Mouse (Mus musculus): ENCODE measurements around the gene Vcam1. TPM values are rescaled to one million over a fixed set of nuclear protein-coding genes. Genes with fewer than 3 reads are reported as not detected.

The Vcam1 gene
- total RNA-seq, 4 experiments from 2014 or later: 13.1 to 31.7 (median 24.2) TPM

DNA sequence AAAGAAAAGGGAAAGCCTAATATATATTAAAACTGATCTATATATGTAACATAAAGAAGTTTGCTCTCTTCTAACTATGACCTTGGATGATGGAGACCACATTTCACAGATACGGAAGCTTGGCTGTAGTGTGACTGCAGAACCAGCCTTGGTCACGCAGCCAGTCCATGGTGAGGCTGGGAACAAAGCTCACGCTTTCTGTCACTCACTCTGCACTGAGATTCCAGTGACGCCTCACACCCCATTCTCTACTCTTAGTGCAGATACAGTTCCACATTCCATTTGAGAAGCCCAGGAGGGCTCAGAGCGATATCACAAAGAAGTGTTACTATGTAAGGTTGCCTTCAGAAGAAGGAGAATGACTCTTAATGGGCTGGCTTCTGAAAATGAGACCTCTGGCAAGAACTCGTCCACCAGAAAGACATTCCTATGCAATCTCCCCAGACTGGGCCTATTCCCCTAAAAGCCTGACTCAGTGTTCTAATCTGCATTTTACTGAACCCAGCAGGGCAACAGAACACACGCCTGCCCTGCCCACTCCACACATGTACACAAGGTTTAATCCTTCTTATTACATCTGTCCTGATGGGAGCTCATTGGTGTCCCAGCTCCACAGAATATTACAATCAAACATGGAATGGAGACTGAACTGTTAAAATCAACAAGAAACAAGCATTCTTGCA lies 2.8 kb downstream of the Vcam1 start:
- no peak for DNase-seq

DNA sequence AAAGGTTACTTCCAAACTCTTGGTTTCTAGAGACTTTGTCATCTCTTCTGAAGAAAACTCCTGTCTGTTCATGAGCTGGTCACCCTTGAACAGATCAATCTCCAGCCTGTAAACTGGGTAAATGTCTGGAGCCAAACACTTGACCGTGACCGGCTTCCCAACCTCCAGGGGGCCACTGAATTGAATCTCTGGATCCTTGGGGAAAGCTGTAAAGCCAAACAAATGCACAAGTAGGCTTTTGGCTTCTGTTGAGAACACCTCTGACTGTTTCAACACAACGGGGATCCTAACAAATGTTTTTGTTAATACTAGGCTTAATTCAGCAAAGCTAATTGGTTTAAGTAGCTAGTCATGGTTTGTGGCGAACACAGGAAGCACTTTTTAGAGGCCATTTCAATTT lies 3.4 kb downstream of the Vcam1 start:
- DNase-seq: no peak

DNA sequence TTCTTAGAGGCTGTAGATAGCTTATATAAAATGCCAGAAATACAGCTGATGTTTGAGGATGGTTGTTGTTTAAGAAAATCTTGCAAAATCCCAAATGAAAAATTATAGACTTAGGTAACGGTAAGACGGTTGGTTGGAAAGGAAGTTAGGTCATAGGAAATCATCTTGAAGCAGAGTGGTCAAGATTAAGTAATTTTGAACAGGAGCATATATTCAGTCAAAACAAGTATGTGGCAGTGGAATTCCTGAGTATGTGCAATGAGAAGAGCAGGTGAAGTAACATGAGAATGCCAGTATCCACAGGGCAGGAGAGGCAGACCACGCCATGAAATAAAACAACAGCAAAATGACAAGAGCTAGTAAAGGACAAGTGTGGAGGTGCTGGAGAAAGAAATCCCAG lies 5.7 kb downstream of the Vcam1 start:
- DNase-seq: no peak

DNA sequence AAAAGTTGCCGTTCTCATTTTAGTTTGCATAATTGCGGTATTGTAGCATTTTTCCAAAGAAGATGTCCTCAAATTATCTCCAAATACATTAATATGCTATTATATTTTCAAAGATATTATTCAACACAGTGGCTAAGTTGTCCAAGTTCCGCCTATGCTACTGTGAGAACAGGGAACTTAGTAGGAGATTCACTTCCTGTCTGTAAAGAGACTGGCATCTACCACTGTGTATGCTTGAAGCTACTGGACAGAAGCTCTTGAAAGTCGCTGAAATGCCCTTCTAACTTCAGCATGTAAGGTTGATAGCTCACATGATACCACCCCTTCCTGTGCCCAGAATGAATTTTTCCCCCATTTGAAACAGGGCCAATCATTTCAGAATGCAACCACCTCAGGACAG lies 6.8 kb downstream of the Vcam1 start:
- DNase-seq: no peak

DNA sequence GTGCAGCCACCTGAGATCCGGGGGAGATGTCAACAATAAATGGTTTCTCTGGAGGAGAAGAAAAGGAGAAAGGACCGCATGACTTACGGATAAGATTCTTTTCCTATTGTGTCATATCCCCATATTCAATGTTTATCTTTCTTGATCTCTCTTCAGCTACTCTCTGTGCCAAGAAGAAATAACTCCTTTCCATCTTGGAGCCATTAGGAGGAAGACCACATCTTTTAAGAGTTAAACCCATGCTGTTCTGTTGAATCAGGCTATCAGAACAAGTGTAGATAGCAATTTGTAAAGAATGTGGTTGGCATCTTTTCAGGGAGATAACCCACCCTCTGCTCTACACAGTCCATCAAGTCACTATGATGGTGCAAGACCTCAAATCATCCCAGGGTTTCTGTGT lies 8.5 kb downstream of the Vcam1 start:
- DNase-seq: no peak

DNA sequence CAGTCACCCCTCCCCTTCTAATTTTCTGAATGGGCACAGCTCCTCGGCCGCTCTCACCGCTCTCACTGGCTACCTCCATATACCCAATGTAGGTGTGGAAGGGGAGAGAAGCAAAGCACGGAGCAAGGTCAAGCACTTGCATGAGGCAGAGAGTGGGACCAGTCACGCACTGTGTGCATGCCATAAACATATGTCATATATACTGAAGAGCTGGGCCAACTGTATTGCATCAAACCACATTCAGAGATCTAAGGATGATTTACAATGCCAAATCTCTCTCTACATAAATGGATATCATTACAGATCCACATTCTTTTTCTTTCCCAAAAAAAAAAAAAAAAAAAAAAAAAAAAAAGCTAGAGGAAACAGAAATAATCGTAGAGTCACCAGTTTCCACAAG lies 9.1 kb downstream of the Vcam1 start:
- no peak for DNase-seq

DNA sequence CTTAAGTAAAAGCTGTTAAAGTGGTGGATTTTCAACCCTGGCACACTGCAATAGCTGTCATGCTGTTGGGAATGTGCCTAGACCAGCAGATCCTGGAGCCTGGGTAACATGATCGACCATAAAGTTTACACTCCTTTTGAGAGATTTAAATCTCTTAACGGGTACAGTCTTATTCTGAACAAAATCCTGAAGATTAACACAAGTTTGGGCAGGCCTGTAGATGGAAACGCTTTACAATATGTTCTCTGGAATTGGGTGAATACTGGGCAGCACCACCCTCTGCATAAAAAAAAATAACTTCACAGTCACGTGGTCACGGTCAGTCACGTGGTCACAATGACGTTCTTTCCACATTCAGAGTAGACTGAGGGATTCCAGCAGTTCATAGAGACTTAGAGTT lies 10.3 kb downstream of the Vcam1 start:
- no peak for DNase-seq

DNA sequence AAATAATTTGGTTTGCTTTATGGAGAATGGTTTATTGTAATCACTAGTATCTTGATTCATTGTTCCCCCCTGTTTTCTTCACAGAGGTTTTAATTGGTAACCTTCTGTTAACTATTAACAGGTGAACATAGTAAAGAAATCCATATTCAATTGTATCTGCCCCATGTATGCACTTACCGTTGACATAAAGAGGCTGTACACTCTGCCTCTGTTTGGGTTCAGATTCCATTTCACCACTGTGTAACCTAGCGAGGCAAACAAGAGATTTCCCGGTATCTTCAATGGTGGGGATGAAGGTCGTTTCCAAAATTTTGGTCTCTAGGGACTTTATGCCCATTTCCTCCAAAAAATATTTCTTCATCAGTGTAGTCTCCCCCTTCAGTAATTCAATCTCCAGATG lies 12.4 kb downstream of the Vcam1 start:
- DNase-seq: no peak

DNA sequence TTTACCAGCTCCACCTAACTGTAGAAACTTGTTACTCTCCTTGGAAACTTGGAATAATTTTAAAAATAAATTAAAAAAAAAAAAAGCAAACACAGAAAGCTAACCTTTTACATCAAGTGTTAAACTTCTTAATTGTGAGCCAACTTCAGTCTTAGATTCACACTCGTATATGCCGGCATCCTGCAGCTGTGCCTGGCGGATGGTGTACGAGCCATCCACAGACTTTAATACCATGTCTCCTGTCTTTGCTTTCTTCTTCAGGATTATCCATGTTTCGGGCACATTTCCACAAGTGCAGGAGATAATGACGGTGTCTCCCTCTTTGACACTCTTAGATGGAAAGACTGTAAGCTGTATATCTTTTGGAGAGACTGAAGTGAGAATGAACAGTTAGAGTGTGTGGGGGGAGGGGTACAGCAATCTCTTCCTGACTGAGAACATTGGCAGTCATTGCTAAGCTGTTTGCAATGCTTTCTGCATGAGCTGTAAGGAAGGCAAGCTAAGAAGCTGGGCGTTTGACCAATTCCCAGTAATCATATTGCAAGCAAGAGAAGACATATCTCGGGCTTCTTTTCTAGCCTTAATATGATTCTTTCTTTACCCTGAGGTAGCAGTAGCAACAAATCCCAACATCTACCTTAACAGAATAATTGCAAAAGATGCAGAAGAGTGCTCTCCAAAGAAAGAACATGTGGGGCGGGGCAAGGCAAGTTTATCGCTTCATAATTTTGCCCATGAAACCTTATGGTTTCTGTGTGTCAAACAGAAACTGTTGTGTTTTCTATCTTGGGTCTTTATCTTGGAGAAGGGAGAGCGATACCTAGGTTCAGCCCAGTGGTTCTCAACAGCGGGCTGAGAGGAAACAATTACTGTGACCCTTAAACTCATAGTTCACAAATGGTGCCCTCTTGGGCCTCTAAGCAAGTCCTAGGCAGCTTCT lies 15.0 kb downstream of the Vcam1 start:
- no peak for DNase-seq

DNA sequence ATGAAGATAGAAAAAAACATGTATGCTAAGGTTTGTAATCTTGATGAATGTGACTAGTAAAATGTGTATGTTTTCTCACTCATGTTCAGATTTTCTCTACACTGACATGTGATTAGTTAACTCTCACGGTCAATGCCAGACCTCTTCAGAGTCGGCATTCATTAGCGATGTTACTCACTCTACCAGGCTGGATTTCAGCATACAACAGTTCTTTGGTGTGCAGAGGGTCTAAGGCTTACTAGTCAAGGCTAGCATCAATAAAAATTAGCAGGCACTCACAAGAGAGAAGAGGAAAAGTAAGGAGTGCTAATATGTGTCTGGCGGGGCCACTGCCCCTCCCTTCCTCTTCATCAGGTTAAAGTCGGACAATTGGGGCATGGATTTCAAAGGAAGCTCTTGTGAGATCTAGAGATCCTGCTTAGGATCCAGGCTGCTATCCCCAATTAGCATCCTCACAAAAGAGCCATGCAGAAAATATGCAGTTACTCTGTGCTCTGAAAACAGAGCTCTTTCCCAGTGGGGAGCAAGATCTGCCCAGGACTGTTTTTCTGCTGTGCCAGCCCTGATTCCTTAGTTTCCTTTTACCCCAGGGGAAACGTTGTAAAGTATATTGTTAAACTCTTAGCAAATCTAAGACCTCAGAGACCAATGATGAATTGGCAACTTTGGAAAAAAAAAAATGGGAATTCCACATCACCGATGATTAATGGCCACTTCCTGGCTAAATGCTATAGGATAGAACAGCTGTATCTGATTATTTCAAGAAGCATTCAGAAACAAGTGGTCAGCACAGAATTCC lies 15.8 kb downstream of the Vcam1 start:
- DNase-seq: no peak

DNA sequence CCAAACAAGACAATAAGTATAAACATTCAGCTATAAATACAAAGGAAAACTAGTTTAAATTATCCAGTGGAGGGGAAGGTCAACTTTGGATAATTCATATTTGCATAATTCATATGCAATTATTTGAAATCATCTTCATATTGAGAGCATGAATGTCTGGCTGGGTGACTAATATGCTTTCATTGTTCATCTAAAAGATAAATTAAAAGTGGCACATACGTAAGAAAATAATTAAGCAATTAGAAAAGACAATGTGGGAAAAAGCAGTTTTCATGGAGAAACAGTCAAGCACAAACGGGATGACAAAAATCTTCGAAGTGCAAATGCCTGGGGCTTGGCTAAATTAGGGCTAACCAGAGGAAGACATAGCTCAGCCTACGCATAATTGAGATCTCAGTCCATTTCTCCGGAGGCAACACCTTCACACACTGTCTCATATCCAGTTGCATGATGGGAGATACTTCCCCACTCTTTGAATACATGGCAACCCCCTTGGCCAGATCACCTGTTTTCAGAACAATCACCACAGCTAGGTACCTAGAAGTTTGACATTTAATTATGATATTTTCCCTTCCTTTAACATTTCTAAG lies 16.6 kb downstream of the Vcam1 start:
- no peak for DNase-seq

DNA sequence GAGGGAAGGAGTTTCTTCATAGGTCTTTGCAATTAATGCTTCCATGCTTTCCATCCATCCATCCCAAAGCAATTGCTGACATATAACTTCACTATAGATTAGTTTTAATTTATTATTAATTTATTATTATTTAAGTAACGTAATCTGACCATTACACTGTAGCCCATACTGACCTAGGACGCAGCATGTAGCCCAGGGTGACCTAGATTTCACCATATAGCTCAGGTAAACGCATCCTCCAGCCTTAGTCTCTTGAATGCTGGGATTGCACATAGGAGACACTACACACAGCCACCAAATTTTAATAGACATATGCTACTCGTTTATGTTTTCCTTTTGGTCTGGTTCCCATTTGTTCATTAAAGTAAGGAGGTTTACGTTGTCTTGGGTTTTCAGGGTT lies 23.8 kb downstream of the Vcam1 start:
- no peak for DNase-seq

DNA sequence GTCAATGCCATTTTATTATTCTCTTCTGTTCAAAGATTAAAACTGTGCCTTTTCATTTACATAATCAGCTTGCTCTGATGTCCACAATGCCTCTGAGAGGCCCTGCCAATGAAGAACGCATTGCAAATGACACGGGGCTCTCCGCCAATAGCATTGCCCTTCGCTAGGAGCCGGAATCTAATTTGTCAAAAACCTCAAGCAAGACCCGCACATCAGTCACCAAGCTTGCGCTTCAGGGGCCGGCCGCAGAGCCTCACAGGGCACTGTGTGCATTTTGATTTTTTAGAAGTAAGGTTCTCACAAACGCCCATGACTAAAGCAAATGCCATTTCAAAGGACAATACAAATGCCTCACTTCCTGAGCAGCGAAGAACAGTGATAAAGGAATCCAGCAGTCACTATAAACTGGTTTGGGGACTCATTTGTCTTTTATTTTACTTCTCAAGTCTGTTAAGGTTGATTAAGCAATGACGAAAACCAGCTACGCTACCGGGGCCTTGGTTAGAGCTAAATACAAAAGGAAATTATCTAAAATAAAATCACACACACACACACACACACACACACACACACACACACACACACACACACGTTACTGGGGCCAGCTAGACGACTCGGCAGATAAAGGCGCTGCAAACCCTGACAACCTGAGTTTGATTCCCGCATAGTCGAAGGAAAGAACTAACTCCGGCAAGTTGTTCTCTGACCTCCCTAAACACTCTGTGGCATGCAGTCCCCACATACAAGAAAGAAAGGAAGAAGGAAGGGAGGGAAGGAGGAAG lies 24.4 kb downstream of the Vcam1 start:
- peak; percentile 56 for DNase-seq

DNA sequence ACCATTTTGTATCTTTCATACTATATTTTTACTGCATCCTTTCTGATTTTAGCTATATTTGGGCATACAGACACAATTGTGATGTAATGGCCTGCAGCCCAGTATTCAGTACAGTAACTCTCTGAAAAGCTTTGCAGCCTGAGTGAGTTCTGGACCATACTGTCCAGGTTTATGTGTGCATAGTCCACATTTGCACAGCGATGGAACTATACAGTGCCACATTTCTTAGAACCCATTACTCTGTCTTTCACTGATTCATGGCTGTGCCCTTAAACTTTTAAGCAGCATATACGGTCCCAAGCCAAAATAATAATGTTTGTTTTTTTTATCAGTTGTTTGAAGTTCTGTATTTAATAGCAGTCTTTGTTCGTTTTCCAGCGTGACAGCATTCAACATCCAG lies 25.2 kb downstream of the Vcam1 start:
- no peak for DNase-seq

DNA sequence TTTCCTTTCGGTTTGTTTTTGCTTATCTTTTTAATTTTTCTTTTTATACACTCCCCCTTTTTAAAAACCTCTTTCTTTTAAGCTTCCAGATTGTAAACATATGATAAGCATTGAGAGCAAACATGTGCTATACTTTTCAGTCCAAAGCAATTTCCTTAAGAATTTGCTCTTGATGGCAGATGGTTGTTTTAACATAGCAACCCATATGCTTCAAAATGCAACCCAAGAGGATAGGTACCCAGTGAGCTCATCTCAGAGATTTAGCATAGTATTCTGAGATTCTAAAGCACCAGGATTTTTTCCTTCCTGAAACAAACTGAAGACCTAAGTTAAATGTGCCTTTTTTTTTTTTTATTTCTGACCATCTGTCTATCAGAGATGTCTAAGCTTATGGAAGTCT lies 28.6 kb downstream of the Vcam1 start:
- no peak for DNase-seq

DNA sequence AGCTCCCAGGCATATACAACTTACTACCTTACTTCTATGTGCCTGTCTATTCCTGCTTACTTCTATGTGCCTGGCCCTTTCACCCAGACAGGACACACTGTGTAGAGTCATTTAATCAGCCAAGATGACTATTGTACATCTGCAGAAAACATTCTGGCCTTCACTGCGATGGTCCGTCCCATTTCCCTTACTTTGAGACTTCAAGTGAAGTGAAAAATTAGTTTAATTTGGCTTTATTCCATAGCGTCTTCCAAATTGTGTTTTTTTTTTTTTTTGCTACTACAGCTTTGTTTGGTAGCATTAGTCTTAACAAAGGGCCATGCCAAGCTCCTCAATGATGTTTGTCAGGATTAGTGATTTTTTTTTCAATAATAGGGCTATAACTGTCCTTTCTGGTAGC lies 33.6 kb downstream of the Vcam1 start:
- DNase-seq: no peak

DNA sequence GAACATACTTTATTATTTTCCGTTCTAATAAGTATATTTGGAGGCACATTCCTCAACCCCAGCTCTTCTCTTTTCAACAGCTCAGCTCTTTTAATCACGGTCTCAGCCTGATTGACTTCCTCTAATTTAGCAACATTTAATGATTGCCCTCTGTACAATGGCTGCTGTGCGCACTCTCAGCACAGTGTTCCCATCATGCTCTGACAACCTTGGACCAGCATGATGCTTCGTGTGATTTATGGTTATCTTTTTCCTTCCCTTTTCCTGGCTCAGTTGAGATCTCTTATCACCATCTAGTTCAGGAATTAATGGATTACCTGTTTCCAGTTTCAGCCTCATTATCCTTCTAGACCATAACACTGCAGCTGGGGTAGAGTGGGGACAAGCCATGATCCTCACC lies 34.2 kb downstream of the Vcam1 start:
- no peak for DNase-seq

DNA sequence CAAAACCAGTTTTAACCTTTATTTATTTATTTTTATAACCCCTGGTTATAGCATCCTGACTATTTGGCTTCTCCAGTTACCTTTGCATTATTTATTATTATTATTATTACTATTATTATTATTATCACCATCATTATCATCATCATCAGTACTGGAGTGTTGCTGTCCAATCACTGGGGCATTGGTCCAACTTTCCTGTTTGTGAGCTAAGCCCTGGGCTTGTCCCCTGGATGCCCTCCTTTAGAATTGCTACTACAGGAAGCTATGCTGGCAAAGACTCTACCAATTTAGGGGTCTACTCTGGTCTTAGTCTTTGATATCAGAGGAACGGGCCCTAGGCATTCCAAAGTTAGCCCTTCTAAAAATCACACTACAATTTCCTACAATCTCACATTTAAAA lies 34.6 kb downstream of the Vcam1 start:
- no peak for DNase-seq

DNA sequence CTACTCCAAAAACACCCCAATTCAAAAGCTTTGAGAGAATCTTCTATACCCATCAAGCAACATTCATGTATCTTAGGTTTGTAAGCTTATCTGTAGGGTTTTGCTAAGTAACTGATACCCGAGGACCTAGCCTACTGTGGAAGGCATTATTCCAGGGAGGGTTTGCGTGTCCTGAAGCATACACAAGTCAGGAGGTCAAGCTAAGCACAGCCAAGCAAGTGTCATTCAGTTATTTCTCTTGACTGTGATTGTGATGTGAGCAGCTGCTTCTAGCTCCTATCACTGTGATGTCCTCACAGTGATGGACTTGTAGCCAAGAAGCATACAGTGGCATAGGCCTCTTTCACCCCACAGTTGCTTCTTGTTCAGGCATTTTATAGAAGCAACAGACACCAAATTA lies 35.2 kb downstream of the Vcam1 start:
- no peak for DNase-seq

DNA sequence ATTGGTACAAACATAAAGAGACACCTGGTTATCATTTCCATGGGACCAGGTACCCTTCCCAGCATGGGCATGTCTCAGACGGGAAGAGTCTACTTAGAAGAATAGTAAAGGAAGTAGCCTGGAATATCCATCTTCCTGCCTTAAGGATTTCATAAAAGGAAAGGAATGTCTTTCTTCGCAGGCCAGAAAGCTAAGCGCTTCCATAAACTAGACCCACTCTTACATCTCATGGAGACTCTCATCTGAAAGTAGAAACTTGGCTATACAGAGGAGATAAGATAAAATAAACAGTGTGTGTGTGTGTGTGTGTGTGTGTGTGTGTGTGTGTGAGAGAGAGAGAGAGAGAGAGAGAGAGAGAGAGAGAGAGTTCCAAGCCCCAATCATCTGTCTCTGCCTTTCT lies 36.9 kb downstream of the Vcam1 start:
- DNase-seq: no peak

DNA sequence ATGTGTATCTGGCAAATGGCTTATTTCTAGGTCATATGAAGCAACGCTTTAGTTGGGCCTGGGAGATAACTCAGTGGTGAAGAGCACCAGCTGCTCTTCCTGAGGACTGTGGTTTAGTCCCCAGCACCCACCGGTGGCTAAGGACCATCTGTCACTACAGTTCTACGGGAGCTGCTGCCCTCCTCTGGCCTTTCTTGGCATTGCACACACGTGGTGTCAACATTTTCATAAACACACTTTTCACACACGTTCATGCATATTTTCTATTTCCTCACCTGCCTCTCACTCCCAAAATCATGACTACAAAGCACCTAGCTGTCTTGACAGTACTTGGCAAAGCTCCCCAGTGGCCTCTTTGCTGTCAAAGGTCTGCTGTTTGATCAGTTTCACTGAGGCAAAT lies 37.8 kb downstream of the Vcam1 start:
- DNase-seq: no peak

DNA sequence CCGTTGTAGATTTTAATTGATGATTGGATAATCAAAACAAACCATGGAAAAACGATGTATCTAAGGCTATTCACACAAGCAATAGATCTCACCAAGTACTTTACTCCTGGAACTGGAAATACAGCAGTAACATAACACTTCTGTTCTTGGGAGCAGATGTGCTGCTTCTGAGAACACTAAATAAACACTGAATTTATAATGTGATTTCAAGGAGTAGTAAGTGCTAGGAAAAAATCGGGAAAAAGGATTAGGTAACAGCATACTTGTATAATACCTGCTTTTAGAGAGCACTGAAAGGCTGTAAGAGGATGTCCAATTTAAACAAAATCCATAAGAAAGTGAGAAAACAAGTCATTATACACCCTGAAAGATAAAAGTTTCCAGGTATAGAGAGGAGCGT lies 43.5 kb downstream of the Vcam1 start:
- no peak for DNase-seq
